Mouse (Mus musculus) hindbrain, embryonic 11.5 days (tissue): ENCODE measurements around the gene Pakap. TPM values are rescaled to one million over a fixed set of nuclear protein-coding genes. Genes with fewer than 3 reads are reported as not detected.
A peak's percentile ranks its signal among the peaks of the same experiment; 100 is the strongest.

Source experiments
- ATAC-seq: fragments of 200-750 bp; cut with Nextera tagmentation; 2 replicates; pipeline ENCODE4 v1.8.0; 2017; ENCODE audit warnings: mild to moderate bottlenecking, moderate TSS enrichment, moderate library complexity; ENCODE audit not compliant: low FRiP score
- DNase-seq: peaks from one replicate; pipeline ENCODE4 v3.0.0-alpha.2; 2015; ENCODE audit warnings: low spot score
- H3K27ac ChIP-seq: fragments of 300-500 bp; sonication (generic); 2 replicates; pipeline ENCODE4 v1.5.1; 2014; ENCODE audit warnings: mild to moderate bottlenecking, low read depth, low read length
- H3K27me3 ChIP-seq: fragments of 300-500 bp; sonication (generic); 2 replicates; pipeline ENCODE4 v1.6.1; 2014; ENCODE audit warnings: mild to moderate bottlenecking, low read length, moderate library complexity, mixed read lengths; ENCODE audit not compliant: control insufficient read depth, insufficient read depth
- H3K36me3 ChIP-seq: fragments of 300-500 bp; sonication (generic); 2 replicates; pipeline ENCODE4 v1.6.1; 2014; ENCODE audit warnings: mild to moderate bottlenecking, low read length, moderate library complexity, mixed read lengths; ENCODE audit not compliant: control insufficient read depth, insufficient read depth
- H3K4me1 ChIP-seq: fragments of 300-500 bp; sonication (generic); replicated peaks from 2 replicates; pipeline ENCODE4 v1.6.1; 2014; ENCODE audit warnings: low read length, mixed read lengths; ENCODE audit not compliant: control insufficient read depth, insufficient read depth
- H3K4me2 ChIP-seq: fragments of 300-500 bp; sonication (generic); replicated peaks from 2 replicates; pipeline ENCODE4 v1.6.1; 2014; ENCODE audit warnings: mild to moderate bottlenecking, low read depth, low read length
- H3K4me3 ChIP-seq: fragments of 300-500 bp; sonication (generic); 2 replicates; pipeline ENCODE4 v1.5.1; 2014; ENCODE audit warnings: low read depth, low read length
- H3K9ac ChIP-seq: fragments of 300-500 bp; sonication (generic); 2 replicates; pipeline ENCODE4 v1.6.1; 2014; ENCODE audit warnings: low read depth, low read length
- H3K9me3 ChIP-seq: fragments of 300-500 bp; sonication (generic); 2 replicates; pipeline ENCODE4 v1.6.1; 2016; ENCODE audit warnings: low read length; ENCODE audit not compliant: control insufficient read depth
- WGBS: fragments of 180-500 bp; shearing (Covaris S2); extraction: QIAGEN DNeasy Blood & Tissue Kit; methylation state at CpG from one replicate; pipeline ENCODE4 v1.1.7; 2014; 5-methylcytosine and 5-hydroxymethylcytosine counted together
- polyA plus RNA-seq: library from polyadenylated mRNA; unstranded; fragments of >200 nt; fragmentation: Nextera tagmentation; extraction: Ambion mirVana; gene quantifications from 2 replicates; pipeline ENCODE4 v1.2.1, GENCODE M21; 2014

Gene Pakap
- polyA plus RNA-seq, 1 experiment from 2014 or later, result 24.7 TPM

- ATAC-seq (no peak), DNase-seq (no peak)
- 62% methylated on average over 1 of the region's 1 CpGs for WGBS
- no peaks in the 10 kb centered on the region for H3K27me3 ChIP-seq
- H3K36me3 ChIP-seq, result no peaks in the 10 kb centered on the region
- H3K27ac ChIP-seq, result no peak overlapping the region
- no peak overlapping the region for H3K9ac ChIP-seq
- no peak overlapping the region for H3K4me3 ChIP-seq
- 0 out of 2 replicates have a peak, but pooled peaks cover 3% of the 10 kb centered on the region for H3K4me1 ChIP-seq
- H3K4me2 ChIP-seq, result no peak overlapping the region
- H3K9me3 ChIP-seq, result no peaks in the 10 kb centered on the region
Observed at GRCm38 (mm10) chr4:57920522-57920921, 352.5 kb downstream of the Pakap start.

- Histone ChIP-seq H3K9me3 (no peaks in the 10 kb centered on the region), H3K9ac (no peak overlapping the region), H3K4me2 (no peak overlapping the region), H3K4me1 (0 out of 2 replicates have a peak, but pooled peaks cover 3% of the 10 kb centered on the region), H3K27ac (no peak overlapping the region), H3K4me3 (no peak overlapping the region), H3K36me3 (no peaks in the 10 kb centered on the region), H3K27me3 (no peaks in the 10 kb centered on the region)
- peak; percentile 33 for DNase-seq
- ATAC-seq, result peak; percentile 19; the same call in 1 of the 2 replicates
- WGBS, result 27% methylated on average over 5 of the region's 5 CpGs
Observed at GRCm38 (mm10) chr4:57922171-57922570, 354.2 kb downstream of the Pakap start.

- WGBS, result 78% methylated on average over 6 of the region's 6 CpGs
- H3K27me3 ChIP-seq, result no peaks in the 10 kb centered on the region
- H3K4me1 ChIP-seq, result 0 out of 2 replicates have a peak, but pooled peaks cover 3% of the 10 kb centered on the region
- H3K9me3 ChIP-seq, result no peaks in the 10 kb centered on the region
- no peak overlapping the region for H3K4me3 ChIP-seq
- H3K9ac ChIP-seq, result no peak overlapping the region
- H3K4me2 ChIP-seq, result no peak overlapping the region
- DNase-seq (no peak), ATAC-seq (no peak)
- H3K36me3 ChIP-seq, result no peaks in the 10 kb centered on the region
- H3K27ac ChIP-seq, result no peak overlapping the region
Observed at GRCm38 (mm10) chr4:57924556-57925071, 356.6 kb downstream of the Pakap start.

DNA sequence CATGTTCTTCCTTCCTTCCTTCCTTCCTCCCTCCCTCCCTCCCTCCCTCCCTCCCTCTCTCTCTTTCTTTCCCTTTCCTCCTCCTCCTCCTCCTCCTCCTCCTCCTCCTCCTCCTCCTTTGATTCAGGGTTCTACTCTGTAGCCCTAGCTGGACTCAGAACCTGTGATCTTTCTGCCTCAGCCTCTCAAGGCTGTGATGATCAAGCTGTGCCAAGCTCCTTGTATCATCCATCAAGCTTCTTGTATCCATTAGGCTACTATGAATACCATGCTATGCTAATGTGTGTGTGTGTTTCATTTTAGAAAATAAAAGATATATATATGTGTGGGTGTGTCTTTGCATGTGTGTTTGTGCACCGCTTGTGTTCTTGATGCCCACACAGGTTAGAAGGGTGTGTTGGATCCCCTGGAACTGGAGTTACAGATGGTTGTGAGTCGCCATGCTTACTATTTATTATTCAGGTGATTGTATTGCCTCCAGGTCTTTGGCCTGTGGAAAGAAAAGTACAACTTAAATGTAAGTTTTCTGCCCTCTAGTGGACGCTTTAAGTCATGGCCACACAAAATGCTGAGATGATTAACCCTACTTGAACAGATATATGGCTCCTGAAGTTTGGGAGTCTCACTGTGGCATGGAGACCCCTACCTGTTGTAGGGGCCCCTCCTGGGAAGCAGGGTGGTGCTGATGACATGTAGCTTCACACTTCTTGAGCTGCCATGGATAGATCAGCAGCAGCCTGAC lies 359.7 kb downstream of the Pakap start:
- Histone ChIP-seq H3K36me3 (no peaks in the 10 kb centered on the region), H3K27ac (no peak overlapping the region), H3K9me3 (no peaks in the 10 kb centered on the region), H3K9ac (no peak overlapping the region), H3K4me1 (no peaks in the 10 kb centered on the region), H3K27me3 (no peaks in the 10 kb centered on the region), H3K4me3 (no peak overlapping the region), H3K4me2 (no peak overlapping the region)
- 0 out of 2 replicates have a peak, but pooled peaks have one; percentile 38 for ATAC-seq
- peak; percentile 62 for DNase-seq
- 21% methylated on average over 3 of the region's 3 CpGs for WGBS

- H3K9ac ChIP-seq, result no peak overlapping the region
- ATAC-seq (no peak), DNase-seq (no peak)
- no peaks in the 10 kb centered on the region for H3K9me3 ChIP-seq
- H3K4me3 ChIP-seq, result no peak overlapping the region
- no peaks in the 10 kb centered on the region for H3K27me3 ChIP-seq
- 87% methylated on average over 5 of the region's 5 CpGs for WGBS
- H3K27ac ChIP-seq, result no peak overlapping the region
- no peaks in the 10 kb centered on the region for H3K36me3 ChIP-seq
- no peaks in the 10 kb centered on the region for H3K4me1 ChIP-seq
- H3K4me2 ChIP-seq, result no peak overlapping the region
Observed at GRCm38 (mm10) chr4:57930559-57931170, 362.7 kb downstream of the Pakap start.

GRCm38 (mm10) chr4:57934181-57934580 lies 366.2 kb downstream of the Pakap start:
- Histone ChIP-seq H3K9me3 (no peaks in the 10 kb centered on the region), H3K4me1 (no peaks in the 10 kb centered on the region), H3K36me3 (no peaks in the 10 kb centered on the region), H3K4me2 (no peak overlapping the region), H3K27ac (no peak overlapping the region), H3K9ac (no peak overlapping the region), H3K27me3 (no peaks in the 10 kb centered on the region), H3K4me3 (no peak overlapping the region)
- ATAC-seq, result no peak
- WGBS, result 79% methylated on average over 5 of the region's 5 CpGs
- no peak for DNase-seq

DNA sequence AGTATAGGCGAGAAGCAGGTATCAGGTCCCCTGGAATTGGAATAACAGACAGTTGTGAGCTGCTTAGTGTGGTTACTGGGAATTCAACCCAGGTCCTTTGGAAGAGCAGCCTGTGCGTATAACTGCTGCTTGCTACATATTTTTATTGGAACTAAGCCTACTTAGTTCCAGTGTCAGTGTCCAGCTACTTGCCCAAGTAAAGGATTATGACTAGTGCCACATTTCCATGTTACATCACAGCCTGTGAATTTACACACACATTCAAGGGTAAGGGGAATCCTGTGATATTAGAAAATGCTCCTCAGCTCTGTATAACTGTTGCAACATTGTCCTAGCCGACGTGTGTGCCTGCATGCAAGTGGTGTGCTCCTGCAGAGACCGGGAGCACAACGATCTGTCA lies 369.3 kb downstream of the Pakap start:
- DNase-seq (no peak), ATAC-seq (no peak)
- Histone ChIP-seq H3K4me2 (no peak overlapping the region), H3K9me3 (no peaks in the 10 kb centered on the region), H3K9ac (no peak overlapping the region), H3K27me3 (no peaks in the 10 kb centered on the region), H3K4me3 (no peak overlapping the region), H3K27ac (no peak overlapping the region), H3K36me3 (no peaks in the 10 kb centered on the region), H3K4me1 (no peaks in the 10 kb centered on the region)
- WGBS, result 88% methylated on average over 6 of the region's 6 CpGs

DNA sequence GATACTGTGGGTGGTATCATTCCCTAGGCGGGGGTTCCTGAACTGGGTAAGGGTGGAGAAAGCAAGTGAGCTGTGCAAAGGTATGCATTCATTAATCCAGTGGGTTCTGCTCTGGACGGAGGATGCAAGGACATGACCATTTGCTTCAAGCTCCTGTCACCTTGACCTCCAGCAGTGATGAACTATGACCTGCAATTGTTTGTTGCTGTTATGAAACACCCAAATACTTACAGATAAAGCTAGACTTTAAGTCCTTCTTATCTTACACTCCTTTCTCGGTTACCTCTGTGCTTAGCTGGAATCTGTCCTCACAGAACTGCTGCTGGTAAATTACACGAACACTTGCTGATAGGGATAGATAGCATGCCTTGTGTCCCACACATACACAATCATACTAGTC lies 372.7 kb downstream of the Pakap start:
- H3K27me3 ChIP-seq, result no peaks in the 10 kb centered on the region
- H3K36me3 ChIP-seq, result no peaks in the 10 kb centered on the region
- no peak overlapping the region for H3K27ac ChIP-seq
- DNase-seq (no peak), ATAC-seq (no peak)
- no peak overlapping the region for H3K9ac ChIP-seq
- no peak overlapping the region for H3K4me3 ChIP-seq
- no peak overlapping the region for H3K4me2 ChIP-seq
- H3K4me1 ChIP-seq, result no peaks in the 10 kb centered on the region
- H3K9me3 ChIP-seq, result no peaks in the 10 kb centered on the region
- WGBS, result 91% methylated on average over 4 of the region's 4 CpGs

GRCm38 (mm10) chr4:57942892-57943291 lies 374.9 kb downstream of the Pakap start:
- no peak for ATAC-seq
- H3K27me3 ChIP-seq, result no peaks in the 10 kb centered on the region
- no peaks in the 10 kb centered on the region for H3K9me3 ChIP-seq
- H3K27ac ChIP-seq, result no peak overlapping the region
- no peak overlapping the region for H3K9ac ChIP-seq
- DNase-seq, result no peak
- H3K4me2 ChIP-seq, result no peak overlapping the region
- 91% methylated on average over 2 of the region's 2 CpGs for WGBS
- peaks cover 5% of the 10 kb centered on the region; the same call in 1 of the 2 replicates for H3K36me3 ChIP-seq
- H3K4me1 ChIP-seq, result no peaks in the 10 kb centered on the region
- H3K4me3 ChIP-seq, result no peak overlapping the region
